Mouse (Mus musculus): ENCODE measurements around the gene Thoc7. TPM values are rescaled to one million over a fixed set of nuclear protein-coding genes. Genes with fewer than 3 reads are reported as not detected.

Thoc7 gene
- polyA plus RNA-seq (2012; rRNA removed), result 128 and 139 TPM in 2 replicates

DNA sequence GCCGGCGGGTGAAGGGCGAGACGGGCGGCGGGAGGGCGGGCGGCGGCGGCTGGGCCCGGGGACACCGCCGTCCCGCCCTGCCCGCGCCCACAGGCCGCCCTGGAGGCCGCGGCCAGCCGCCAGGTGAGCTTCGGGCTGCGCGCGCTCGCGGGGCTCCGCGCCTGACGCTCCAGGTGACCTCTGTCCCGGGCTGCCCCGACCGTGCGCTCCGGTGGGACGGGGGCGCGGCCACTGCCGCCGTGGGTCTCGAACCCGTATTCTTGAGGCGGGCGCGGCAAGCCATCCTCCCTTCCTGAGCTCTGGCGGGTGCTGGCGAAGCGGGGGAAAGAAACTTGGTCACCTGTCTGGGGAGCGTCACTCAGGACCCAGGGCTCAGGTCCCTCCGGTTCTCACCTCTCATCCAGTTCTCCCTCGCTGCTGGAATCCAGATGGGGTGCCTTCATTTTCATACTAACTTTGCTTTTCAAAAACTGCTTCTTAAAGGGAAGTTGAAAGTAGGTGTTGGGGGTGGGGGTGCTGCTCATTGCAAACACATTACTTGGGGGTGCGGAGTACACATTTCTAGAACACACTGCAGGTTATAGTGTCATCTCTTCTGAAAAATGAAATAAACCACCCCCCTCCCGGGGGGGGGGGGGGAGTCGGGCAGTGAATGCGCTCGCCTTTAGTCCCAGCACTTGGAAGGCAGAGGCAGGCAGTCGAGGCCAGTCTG is at the start of gene Thoc7, which contains the start of gene Atxn7:
TSS of gene Thoc7 (minus strand) at position 452 of the 712 bp plus-strand sequence.
TSS of gene Atxn7 (plus strand) at position 40 of the 712 bp plus-strand sequence.

DNA sequence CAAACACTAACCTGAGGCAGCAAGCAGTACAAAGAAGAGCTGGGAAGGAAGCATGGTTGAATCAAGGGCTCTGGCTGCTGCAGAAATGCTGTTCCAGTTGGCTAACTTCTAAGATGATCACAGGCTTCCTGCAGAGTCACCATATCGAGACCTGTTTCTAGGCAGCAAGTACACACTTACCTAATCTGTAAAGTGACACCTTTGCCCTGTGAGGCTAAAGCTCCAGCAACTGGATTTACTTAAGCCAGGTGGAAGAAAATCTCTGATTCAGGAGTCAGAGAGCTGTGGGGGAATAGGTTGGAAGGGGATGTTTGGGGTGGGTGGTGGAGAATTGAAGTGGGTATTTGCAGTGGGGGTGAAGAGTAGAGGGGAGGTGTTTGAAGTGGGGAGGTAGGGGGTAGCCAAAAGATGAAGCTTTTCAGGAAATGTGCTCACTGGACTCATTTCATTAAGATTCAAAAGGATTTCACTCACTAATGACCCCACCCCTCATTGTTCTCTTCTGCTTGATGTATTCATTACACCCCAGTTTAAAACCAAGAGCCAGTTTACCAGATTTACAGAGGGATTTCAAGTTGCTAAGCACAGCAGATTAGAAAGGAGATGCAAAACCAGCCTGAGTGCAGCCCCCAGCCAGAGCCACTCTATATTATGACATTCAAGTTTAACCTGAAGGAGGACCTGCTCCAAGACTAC is 47.1 kb downstream of the Thoc7 start, which contains the start of gene Gm281:
TSS of gene Gm281 (minus strand) at position 92 of the 696 bp plus-strand sequence.

Other genes starting within 250 kb of the Thoc7 start
- 0.01 and 0.03 TPM in 2 replicates for gene Gm281, start 47.4 kb downstream of the Thoc7 start, polyA plus RNA-seq (2012; rRNA removed)
- 17.8 and 19.1 TPM in 2 replicates for gene Atxn7, start 412 bp downstream of the Thoc7 start, polyA plus RNA-seq (2012; rRNA removed)
- gene Psmd6, start 159.1 kb upstream of the Thoc7 start, polyA plus RNA-seq (2012; rRNA removed), result 124 and 132 TPM in 2 replicates
- gene Olfr720, start 225.0 kb upstream of the Thoc7 start, polyA plus RNA-seq (2012; rRNA removed), result not detected in 2 replicates

Measured in central nervous system, embryonic 14 days (tissue).